Mouse (Mus musculus): Measurements from ENCODE around the gene Iqsec1. TPM values are rescaled to one million over a fixed set of nuclear protein-coding genes. Genes with fewer than 3 reads are reported as not detected.
A peak's percentile ranks its signal among the peaks of the same experiment; 100 is the strongest.

Gene Iqsec1
- polyA plus RNA-seq, 1 experiment from 2014 or later, result 15.1 TPM

DNA sequence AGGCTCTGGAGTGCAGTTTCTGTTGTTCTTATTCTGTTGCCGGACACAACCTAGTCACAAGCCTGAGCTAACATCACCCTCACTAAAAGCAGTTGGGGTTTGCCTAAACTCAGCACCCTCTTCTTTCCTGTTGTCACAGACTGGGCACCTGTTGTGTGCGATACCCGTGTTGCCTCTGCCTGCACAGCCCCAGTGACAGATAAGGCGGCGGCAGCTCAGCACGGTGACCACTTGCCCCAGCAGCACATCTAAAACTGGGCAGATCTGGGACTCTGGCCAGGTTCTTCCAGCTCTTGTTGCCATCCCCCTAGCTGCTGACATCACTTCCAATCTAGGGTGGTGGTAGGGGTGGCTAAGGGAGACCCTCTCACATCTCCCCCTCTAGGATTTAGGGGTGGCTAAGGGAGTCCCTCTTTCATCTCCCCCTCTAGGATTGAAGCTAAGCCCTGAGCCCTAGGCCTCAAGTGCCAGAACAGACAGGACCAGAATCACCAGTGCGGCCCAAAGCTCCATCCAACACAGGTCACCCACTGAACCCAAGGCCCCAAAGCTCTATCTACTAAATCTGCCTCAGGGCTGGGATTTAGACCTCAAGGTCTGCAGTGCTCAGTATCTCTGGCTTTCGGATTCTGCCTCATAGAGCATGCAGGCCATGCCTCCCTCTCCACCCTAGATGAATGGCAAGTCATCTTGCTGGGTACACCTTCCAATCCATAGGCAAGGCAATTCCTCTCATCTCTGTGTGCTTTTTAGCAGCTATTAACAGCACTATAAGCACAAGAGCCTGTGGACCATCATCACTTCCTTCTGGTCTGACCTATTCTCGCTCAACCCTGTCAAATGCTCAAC, 278.3 kb downstream of the Iqsec1 start:
- no peak for ATAC-seq
- peaks cover 68% of the 10 kb centered on the region for H3K4me1 ChIP-seq (replicated peaks; ENCODE audit: control insufficient read depth, insufficient read depth, low read length)

DNA sequence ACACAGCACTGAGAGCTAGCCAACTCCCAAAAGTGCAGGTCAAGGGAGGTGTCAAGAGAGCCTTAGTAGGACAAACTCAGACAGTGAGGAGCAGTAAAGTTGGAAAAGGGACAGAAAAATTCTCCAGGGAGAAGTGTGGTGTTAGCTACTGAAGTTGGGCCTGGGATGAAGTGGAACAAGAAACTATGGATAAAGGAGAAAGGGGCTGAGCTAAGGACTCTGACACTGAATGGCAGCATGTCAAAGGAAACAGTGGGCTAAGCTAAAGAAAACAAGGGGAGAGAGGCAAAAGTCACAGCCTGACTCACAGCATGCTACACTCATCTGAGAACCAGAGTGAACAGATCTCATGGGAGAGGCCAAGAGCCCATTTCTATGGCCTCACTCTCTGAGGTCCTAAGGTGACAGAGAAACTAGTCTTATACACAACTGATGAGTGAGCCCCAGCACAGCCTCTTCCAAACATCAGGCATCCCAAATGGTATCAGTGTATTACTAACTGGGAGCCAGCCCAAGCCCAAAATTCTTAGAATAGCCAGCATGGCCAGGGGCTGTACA, 280.3 kb downstream of the Iqsec1 start:
- Histone ChIP-seq H3K27me3 (replicated peaks; ENCODE audit: control insufficient read depth, insufficient read depth, low read length) (no peaks in the 10 kb centered on the region), H3K9me3 (ENCODE audit: control insufficient read depth, low read length) (no peaks in the 10 kb centered on the region), H3K27ac (ENCODE audit: low read length) (no peak overlapping the region), H3K4me2 (ENCODE audit: low read length) (no peak overlapping the region), H3K4me3 (replicated peaks; ENCODE audit: low read length) (no peak overlapping the region), H3K4me1 (replicated peaks; ENCODE audit: control insufficient read depth, insufficient read depth, low read length) (peaks cover 73% of the 10 kb centered on the region), H3K9ac (replicated peaks; ENCODE audit: low read depth, low read length) (no peak overlapping the region), H3K36me3 (ENCODE audit: control insufficient read depth, insufficient read depth) (no peaks in the 10 kb centered on the region)
- no peak for ATAC-seq

More for the DNA sequence above, 278.3 kb downstream of the Iqsec1 start:
- WGBS, result 82% methylated on average over 9 of the region's 9 CpGs
- Histone ChIP-seq H3K9ac (replicated peaks; ENCODE audit: low read depth, low read length) (no peak overlapping the region), H3K9me3 (ENCODE audit: control insufficient read depth, low read length) (no peaks in the 10 kb centered on the region), H3K4me3 (replicated peaks; ENCODE audit: low read length) (no peak overlapping the region), H3K36me3 (ENCODE audit: control insufficient read depth, insufficient read depth) (no peaks in the 10 kb centered on the region), H3K27ac (ENCODE audit: low read length) (no peak overlapping the region), H3K4me2 (ENCODE audit: low read length) (no peak overlapping the region), H3K27me3 (replicated peaks; ENCODE audit: control insufficient read depth, insufficient read depth, low read length) (no peaks in the 10 kb centered on the region)

DNA sequence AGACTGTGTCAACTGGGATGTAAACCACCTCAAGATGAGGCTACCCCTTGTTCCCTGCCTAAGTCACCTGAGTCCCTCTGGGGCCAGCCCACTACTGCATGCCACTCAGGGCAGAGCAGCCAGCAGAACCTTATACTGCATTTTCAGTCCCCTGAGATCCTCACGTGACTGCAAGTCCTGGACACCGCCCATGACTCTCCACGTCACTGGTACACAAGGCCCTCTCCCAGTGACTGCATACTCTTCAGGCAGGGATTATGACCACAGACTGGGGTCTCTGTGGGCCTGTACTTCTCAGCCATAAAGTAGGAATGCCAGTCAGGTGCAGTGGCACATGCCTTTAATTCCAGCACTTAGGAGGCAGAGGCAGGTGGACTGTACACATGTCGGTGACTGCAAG, 281.3 kb downstream of the Iqsec1 start:
- ATAC-seq, result no peak
- H3K27ac ChIP-seq (ENCODE audit: low read length), result peak overlapping the region; percentile 26; the same call in 1 of the 2 replicates

DNA sequence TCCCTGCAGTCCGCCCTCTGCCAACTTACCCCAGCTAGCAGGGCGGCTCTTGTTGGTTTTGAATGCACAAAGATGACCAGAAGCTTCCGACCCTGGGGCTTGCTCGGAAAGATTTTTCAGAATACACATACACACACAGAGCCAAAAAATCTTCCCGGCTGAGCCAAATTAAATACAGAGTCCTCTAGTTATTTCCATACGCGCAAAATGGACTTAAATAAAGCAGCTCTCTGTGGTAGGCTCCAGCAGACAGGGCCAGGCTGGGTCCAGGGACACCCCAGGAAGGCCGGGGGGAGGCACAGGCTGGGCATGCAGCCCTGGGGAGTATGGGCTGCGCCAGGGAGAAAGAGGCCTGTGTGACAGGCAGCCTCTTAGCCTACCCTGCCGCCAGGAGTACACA, 282.0 kb downstream of the Iqsec1 start:
- Histone ChIP-seq H3K4me1 (replicated peaks; ENCODE audit: control insufficient read depth, insufficient read depth, low read length) (peaks cover 62% of the 10 kb centered on the region), H3K9me3 (ENCODE audit: control insufficient read depth, low read length) (no peaks in the 10 kb centered on the region), H3K4me3 (replicated peaks; ENCODE audit: low read length) (no peak overlapping the region), H3K27ac (ENCODE audit: low read length) (peak overlapping the region; percentile 26; the same call in 1 of the 2 replicates), H3K9ac (replicated peaks; ENCODE audit: low read depth, low read length) (no peak overlapping the region), H3K4me2 (ENCODE audit: low read length) (no peak overlapping the region), H3K27me3 (replicated peaks; ENCODE audit: control insufficient read depth, insufficient read depth, low read length) (no peaks in the 10 kb centered on the region), H3K36me3 (ENCODE audit: control insufficient read depth, insufficient read depth) (no peaks in the 10 kb centered on the region)
- 53% methylated on average over 10 of the region's 10 CpGs for WGBS
- peak; percentile 78 for ATAC-seq

More for the DNA sequence above, 281.3 kb downstream of the Iqsec1 start:
- no peak overlapping the region for H3K4me3 ChIP-seq (replicated peaks; ENCODE audit: low read length)
- H3K27me3 ChIP-seq (replicated peaks; ENCODE audit: control insufficient read depth, insufficient read depth, low read length), result no peaks in the 10 kb centered on the region
- no peaks in the 10 kb centered on the region for H3K36me3 ChIP-seq (ENCODE audit: control insufficient read depth, insufficient read depth)
- WGBS, result 85% methylated on average over 4 of the region's 4 CpGs
- no peaks in the 10 kb centered on the region for H3K9me3 ChIP-seq (ENCODE audit: control insufficient read depth, low read length)
- H3K9ac ChIP-seq (replicated peaks; ENCODE audit: low read depth, low read length), result no peak overlapping the region
- no peak overlapping the region for H3K4me2 ChIP-seq (ENCODE audit: low read length)
- H3K4me1 ChIP-seq (replicated peaks; ENCODE audit: control insufficient read depth, insufficient read depth, low read length), result peaks cover 69% of the 10 kb centered on the region

DNA sequence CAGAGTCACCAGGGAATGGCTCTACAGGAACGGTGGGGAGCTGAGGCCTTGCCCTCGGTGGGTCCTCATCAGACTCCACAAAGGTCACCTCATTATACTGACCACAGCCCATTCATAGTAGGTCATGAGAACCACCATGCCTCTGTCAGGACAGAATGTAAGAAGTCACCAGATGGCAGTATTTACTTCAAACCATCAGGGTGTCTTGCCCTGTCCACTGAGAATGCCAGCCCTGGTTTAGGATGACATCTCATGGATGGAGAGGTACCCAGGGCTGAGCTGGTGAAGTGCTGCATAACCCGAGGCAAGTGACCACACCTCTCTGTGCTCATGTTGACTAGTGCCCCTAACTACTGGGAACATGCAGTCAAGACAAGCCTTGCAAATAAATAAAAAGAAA, 282.7 kb downstream of the Iqsec1 start:
- H3K9me3 ChIP-seq (ENCODE audit: control insufficient read depth, low read length), result no peaks in the 10 kb centered on the region
- no peaks in the 10 kb centered on the region for H3K36me3 ChIP-seq (ENCODE audit: control insufficient read depth, insufficient read depth)
- no peak overlapping the region for H3K4me3 ChIP-seq (replicated peaks; ENCODE audit: low read length)
- H3K4me2 ChIP-seq (ENCODE audit: low read length), result no peak overlapping the region
- 83% methylated on average over 3 of the region's 3 CpGs for whole genome bisulfite sequencing
- no peak overlapping the region for H3K9ac ChIP-seq (replicated peaks; ENCODE audit: low read depth, low read length)
- H3K4me1 ChIP-seq (replicated peaks; ENCODE audit: control insufficient read depth, insufficient read depth, low read length), result peaks cover 56% of the 10 kb centered on the region
- H3K27ac ChIP-seq (ENCODE audit: low read length), result no peak overlapping the region
- no peaks in the 10 kb centered on the region for H3K27me3 ChIP-seq (replicated peaks; ENCODE audit: control insufficient read depth, insufficient read depth, low read length)
- ATAC-seq, result no peak

DNA sequence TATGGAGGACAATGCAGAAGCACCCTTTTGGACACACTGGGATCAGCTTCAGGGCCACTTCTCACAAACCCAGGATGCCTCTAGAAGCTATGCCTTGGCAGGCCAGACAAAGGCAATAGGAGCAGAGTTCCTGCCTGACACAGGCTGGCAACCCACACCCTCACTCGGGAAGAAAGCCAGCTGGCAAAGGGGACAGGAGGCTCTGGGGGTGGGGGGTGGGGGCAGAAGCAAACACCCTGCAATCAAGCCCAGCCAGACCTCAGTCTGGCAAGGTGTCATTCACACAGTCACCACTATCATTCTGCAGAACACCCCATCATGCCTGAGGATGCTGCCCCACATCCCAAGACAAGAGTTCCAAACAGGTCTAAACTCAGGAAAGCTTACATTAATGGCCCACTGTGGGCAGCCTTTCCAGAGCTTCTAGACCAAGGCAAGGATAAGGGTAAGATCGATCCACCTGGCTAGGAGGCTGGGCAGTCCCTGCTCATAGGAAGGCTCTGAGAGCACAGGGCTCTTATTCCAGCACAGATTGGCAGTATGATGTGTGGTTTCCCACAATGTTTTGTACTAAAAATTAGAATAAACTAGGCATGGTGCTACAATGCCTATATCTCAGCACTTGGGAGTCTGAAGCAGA, 283.7 kb downstream of the Iqsec1 start:
- no peak overlapping the region for H3K4me3 ChIP-seq (replicated peaks; ENCODE audit: low read length)
- peak overlapping the region; percentile 54 for H3K27ac ChIP-seq (ENCODE audit: low read length)
- H3K9me3 ChIP-seq (ENCODE audit: control insufficient read depth, low read length), result no peaks in the 10 kb centered on the region
- no peak overlapping the region for H3K4me2 ChIP-seq (ENCODE audit: low read length)
- 58% methylated on average over 2 of the region's 2 CpGs for WGBS
- peaks cover 50% of the 10 kb centered on the region for H3K4me1 ChIP-seq (replicated peaks; ENCODE audit: control insufficient read depth, insufficient read depth, low read length)
- H3K9ac ChIP-seq (replicated peaks; ENCODE audit: low read depth, low read length), result no peak overlapping the region
- H3K36me3 ChIP-seq (ENCODE audit: control insufficient read depth, insufficient read depth), result no peaks in the 10 kb centered on the region
- no peak for ATAC-seq
- H3K27me3 ChIP-seq (replicated peaks; ENCODE audit: control insufficient read depth, insufficient read depth, low read length), result no peaks in the 10 kb centered on the region

DNA sequence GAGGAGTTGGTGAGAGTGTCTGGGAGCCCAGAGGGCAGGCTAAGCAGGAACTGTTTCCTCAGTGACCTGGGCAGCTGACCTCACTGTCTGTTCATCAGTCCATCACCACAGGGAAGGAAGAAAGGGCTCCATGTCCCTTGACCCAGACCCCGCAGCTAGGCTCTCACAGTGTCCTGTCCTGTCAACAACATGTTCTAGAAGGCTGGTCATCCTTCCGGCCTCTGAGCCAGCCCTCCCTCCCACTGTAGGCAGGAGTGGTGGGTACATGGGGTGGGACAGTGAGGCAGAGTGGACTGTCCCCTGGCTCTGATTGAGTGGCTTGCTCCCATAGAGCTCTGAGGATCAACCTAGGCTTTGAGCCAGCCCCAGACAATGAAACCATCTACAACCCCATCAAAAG, 284.7 kb downstream of the Iqsec1 start:
- no peak overlapping the region for H3K4me3 ChIP-seq (replicated peaks; ENCODE audit: low read length)

DNA sequence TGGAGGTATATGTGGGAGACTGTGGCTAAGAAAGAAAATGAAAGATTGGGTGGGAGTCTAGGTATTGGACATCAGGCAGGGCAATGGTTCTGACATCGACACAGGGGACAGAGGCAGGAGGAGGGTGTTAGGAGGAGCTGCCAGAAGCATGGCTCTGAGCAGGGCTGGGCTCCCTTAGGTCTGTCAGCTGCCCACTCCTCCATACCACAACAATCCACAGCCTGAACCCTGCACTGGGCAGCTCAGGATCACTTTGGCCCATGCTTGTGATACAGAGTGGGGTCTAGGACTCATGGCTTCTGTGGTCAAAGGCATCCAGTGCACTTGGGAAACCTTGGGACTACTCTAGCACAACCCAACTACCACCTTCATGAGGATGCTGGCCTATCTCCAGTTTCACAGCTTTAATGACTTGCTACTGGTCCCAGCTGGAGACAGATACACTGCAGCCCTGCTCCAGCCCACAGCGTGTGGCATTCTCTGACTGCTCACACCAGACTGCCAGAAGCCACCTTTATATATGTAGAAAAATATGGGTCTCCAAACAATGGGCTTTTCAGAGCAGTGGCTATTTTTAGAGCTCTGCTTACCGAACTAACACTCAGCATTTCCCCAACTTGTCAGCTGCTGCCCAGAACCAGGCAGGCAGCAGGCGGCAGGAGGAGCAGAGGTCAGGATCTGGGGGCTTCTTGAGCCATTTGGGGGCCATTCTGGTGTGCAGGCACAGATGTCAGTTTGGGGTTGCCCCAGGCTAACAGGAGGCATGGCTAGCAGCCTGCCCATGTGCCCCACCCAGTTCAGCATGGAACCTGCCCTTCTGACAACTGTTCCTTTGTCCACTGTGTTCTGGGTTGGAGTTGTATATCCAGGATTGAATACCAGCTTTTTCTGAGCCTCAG, 285.4 kb downstream of the Iqsec1 start:
- Histone ChIP-seq H3K4me3 (replicated peaks; ENCODE audit: low read length) (no peak overlapping the region), H3K27ac (ENCODE audit: low read length) (peak overlapping the region; percentile 54), H3K9ac (replicated peaks; ENCODE audit: low read depth, low read length) (no peak overlapping the region), H3K9me3 (ENCODE audit: control insufficient read depth, low read length) (no peaks in the 10 kb centered on the region), H3K27me3 (replicated peaks; ENCODE audit: control insufficient read depth, insufficient read depth, low read length) (no peaks in the 10 kb centered on the region), H3K4me1 (replicated peaks; ENCODE audit: control insufficient read depth, insufficient read depth, low read length) (peaks cover 50% of the 10 kb centered on the region), H3K36me3 (ENCODE audit: control insufficient read depth, insufficient read depth) (no peaks in the 10 kb centered on the region), H3K4me2 (ENCODE audit: low read length) (no peak overlapping the region)
- ATAC-seq, result peak; percentile 39
- 18% methylated on average over 4 of the region's 4 CpGs for WGBS

More for the DNA sequence above, 284.7 kb downstream of the Iqsec1 start:
- peaks cover 50% of the 10 kb centered on the region for H3K4me1 ChIP-seq (replicated peaks; ENCODE audit: control insufficient read depth, insufficient read depth, low read length)
- no peak overlapping the region for H3K4me2 ChIP-seq (ENCODE audit: low read length)
- no peaks in the 10 kb centered on the region for H3K9me3 ChIP-seq (ENCODE audit: control insufficient read depth, low read length)
- H3K36me3 ChIP-seq (ENCODE audit: control insufficient read depth, insufficient read depth), result no peaks in the 10 kb centered on the region
- no peaks in the 10 kb centered on the region for H3K27me3 ChIP-seq (replicated peaks; ENCODE audit: control insufficient read depth, insufficient read depth, low read length)
- H3K27ac ChIP-seq (ENCODE audit: low read length), result peak overlapping the region; percentile 54
- no peak for ATAC-seq
- WGBS, result 61% methylated on average over 2 of the region's 2 CpGs
- H3K9ac ChIP-seq (replicated peaks; ENCODE audit: low read depth, low read length), result no peak overlapping the region

DNA sequence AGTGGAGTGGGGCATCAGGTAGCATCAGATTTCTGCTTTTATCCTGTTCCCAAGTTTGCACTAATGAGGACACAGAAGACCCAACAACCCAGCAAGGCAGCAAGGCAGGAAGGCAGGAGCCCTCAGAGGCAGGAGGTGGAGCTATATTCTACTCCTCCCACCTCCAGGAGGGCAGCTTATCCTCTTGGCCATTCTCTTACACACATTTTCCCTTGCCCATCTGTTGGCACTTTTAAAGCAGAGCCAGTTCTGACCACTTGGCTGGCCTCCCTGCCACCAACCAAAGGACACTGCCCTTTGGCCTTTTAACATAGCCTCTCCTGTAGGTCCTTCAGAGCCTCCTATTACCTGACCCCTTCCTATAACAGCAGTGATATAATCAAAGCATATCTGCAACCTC, 286.3 kb downstream of the Iqsec1 start:
- Histone ChIP-seq H3K27me3 (replicated peaks; ENCODE audit: control insufficient read depth, insufficient read depth, low read length) (no peaks in the 10 kb centered on the region), H3K4me1 (replicated peaks; ENCODE audit: control insufficient read depth, insufficient read depth, low read length) (peaks cover 44% of the 10 kb centered on the region), H3K36me3 (ENCODE audit: control insufficient read depth, insufficient read depth) (no peaks in the 10 kb centered on the region), H3K27ac (ENCODE audit: low read length) (no peak overlapping the region), H3K4me2 (ENCODE audit: low read length) (no peak overlapping the region), H3K4me3 (replicated peaks; ENCODE audit: low read length) (no peak overlapping the region), H3K9ac (replicated peaks; ENCODE audit: low read depth, low read length) (no peak overlapping the region), H3K9me3 (ENCODE audit: control insufficient read depth, low read length) (no peaks in the 10 kb centered on the region)
- ATAC-seq, result no peak
